Mouse (Mus musculus) bone marrow macrophage, adult 2 months (primary cell): Measurements from ENCODE around the gene Rnf38. TPM values are rescaled to one million over a fixed set of nuclear protein-coding genes. Genes with fewer than 3 reads are reported as not detected.

Experiments
- H3K27ac ChIP-seq: 2 replicates; pipeline ENCODE4 v1.5.1; 2012; ENCODE audit warnings: low read depth, low read length; ENCODE audit not compliant: insufficient read depth
- H3K4me1 ChIP-seq: 2 replicates; pipeline ENCODE4 v1.6.1; 2012; ENCODE audit warnings: low read length; ENCODE audit not compliant: control insufficient read depth, insufficient read depth
- H3K4me3 ChIP-seq: 2 replicates; pipeline ENCODE4 v1.5.1; 2012; ENCODE audit warnings: mild to moderate bottlenecking, low read length, moderate library complexity; ENCODE audit not compliant: insufficient read depth
- CTCF ChIP-seq: IDR thresholded peaks from 2 replicates; pipeline ENCODE4 v1.5.1; 2012; ENCODE audit warnings: low read depth, mild to moderate bottlenecking, low read length, moderate library complexity
- POLR2A ChIP-seq: IDR thresholded peaks from 2 replicates; pipeline ENCODE4 v1.6.1; 2012; ENCODE audit warnings: mild to moderate bottlenecking, low read depth, low read length, borderline replicate concordance
- polyA plus RNA-seq: library from polyadenylated mRNA; stranded (reverse); fragments of >200 nt; gene quantifications from 2 replicates; pipeline ENCODE4 v1.2.4, GENCODE M21; 2012; ENCODE audit not compliant: missing spikeins, insufficient read depth, insufficient read length

The Rnf38 gene
- 65.0 and 80.7 TPM in 2 replicates for polyA plus RNA-seq

DNA sequence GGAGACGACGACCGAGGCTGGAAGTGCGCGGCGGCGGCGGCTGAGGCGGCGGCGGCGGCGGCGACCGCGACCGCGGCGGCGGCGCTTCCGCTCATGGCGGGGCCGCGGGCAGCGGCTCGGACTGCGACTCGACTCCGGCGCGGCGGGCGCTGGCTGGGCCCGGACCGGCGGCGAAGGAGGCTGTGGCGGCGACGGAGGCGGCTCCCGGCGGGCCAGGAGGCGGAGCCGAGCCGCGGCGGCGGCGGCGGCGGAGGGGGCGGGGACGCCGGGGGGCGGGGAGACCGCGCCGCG lies at the start of gene Rnf38:
Gene Rnf38, minus strand, starts transcription at position 77 of the 291 bp plus-strand sequence.
- TF ChIP-seq POLR2A (no peak), CTCF (no peak)
- peak within 1 kb of the TSS; percentile 93 for H3K27ac ChIP-seq
- H3K4me3 ChIP-seq, result peak within 1 kb of the TSS; percentile 78
- peaks cover 23% of the 10 kb centered on the region for H3K4me1 ChIP-seq

DNA sequence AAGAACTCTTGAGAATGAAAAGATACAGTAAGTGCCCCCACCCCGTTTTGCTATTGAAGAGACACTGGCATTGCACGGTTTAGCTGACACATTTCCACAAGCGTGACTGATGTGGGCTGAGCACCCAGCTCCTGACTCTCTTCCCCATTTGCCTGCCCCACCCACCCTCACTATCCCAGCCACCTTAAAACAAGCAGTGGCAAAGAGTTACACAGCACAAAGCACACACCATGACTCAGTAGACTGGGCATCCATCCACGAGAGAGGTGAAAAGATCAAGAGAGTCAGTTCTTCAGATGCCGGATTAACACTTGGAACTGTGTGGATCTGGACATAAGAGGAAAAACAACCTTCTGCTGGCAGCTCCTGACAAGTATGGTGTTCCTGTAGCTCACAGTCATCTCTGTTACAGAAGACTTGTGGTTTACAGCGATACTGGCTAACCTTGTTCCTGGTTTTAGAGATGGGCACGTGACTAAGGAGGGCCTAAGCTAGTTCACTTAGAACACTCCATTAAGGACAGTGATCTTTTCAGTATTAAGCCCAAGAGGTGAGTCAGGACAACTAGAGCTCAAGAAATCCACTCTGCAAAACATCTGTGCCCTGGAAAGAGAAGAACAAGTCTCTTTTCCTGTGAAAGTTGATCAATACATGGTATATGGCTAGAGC lies 48.1 kb upstream of the Rnf38 start:
- Histone ChIP-seq H3K4me3 (no peak overlapping the region), H3K4me1 (peaks cover 17% of the 10 kb centered on the region), H3K27ac (peak overlapping the region; percentile 63)
- no peak for TF ChIP-seq POLR2A
- TF ChIP-seq CTCF, result no peak

DNA sequence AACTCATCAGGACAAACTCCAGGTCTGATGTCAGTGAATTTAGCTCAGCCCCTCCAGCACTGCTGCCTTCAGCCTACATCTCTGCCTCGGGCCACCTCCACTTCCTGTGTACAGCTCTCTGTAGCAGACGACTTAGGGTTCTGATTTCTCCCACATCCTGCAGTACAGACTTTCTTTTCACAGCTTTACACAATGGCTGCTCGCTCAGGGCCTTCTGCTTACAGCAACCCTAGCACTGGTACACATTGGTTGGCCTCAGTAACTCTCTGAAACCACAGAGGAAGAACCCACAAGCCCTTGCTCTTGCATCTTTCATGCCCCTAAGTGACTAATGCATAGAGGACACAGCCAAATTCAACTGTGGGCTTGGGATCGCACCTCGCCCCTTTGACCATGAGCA lies 37.5 kb upstream of the Rnf38 start:
- TF ChIP-seq CTCF (no peak), POLR2A (no peak)
- H3K27ac ChIP-seq, result no peak overlapping the region
- H3K4me1 ChIP-seq, result no peaks in the 10 kb centered on the region
- no peak overlapping the region for H3K4me3 ChIP-seq

DNA sequence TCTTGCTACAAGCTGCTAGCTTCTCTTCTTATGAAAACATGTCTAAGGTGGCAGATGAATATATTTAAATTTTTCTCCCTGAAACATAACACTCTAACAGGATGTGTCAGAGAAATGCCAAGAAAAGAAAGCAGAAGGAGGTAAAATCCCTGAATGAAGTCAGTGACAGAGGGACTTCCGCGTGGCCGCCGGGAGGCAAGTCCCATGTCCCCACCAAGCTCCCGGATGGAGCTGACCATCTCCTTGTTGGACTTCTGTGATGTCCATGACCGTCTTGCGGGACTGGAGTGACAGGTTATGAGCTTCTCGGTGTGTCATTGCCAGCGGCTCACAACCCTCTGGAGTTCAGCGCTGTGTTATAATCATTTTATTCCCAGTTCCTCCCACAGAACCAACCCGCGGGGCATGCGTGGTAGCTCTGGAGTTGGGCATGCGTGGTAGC lies 35.8 kb upstream of the Rnf38 start:
- H3K27ac ChIP-seq, result no peak overlapping the region
- TF ChIP-seq POLR2A, result no peak
- no peak for TF ChIP-seq CTCF
- no peaks in the 10 kb centered on the region for H3K4me1 ChIP-seq
- H3K4me3 ChIP-seq, result no peak overlapping the region

DNA sequence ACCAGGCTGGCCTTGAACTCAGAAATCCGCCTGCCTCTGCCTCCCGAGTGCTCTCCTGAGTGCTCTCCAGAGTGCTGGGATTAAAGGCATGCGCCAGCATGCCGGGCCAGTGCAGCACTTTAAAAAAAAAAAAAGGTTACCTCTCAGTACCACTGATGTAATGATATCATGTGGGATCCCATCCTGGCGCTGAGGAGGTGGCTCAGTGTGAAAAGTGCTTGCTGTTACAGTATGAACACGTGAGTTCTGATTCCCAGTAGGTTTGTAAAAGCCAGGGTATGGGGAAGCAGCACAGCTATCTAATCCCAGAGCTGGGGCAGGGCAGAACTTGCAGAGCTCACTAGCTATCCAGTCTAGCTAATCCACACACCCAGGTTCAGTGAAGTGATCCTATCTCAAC lies 33.8 kb upstream of the Rnf38 start:
- H3K27ac ChIP-seq, result no peak overlapping the region
- no peaks in the 10 kb centered on the region for H3K4me1 ChIP-seq
- no peak overlapping the region for H3K4me3 ChIP-seq
- no peak for TF ChIP-seq CTCF
- TF ChIP-seq POLR2A, result no peak

DNA sequence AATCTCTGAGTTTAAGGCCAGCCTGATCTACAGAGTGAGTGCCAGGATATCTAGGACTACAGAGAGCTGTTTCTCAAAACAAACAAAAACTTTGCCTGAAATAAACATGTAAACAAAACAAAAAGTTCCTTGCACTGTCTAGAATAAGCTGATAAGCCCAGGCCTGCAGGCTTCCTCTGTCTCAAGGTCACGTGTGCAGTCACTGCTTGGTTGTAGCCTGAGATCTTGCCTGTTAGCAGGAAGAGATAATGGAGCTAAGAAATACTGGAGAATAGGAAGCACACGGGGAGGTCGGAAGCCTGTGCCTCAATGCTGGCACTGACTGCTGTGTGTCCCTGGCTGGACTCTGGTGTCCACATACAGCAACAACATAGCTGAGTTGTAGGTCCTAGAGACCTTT lies 31.9 kb upstream of the Rnf38 start:
- Histone ChIP-seq H3K27ac (no peak overlapping the region), H3K4me3 (no peak overlapping the region), H3K4me1 (no peaks in the 10 kb centered on the region)
- no peak for TF ChIP-seq CTCF
- no peak for TF ChIP-seq POLR2A

DNA sequence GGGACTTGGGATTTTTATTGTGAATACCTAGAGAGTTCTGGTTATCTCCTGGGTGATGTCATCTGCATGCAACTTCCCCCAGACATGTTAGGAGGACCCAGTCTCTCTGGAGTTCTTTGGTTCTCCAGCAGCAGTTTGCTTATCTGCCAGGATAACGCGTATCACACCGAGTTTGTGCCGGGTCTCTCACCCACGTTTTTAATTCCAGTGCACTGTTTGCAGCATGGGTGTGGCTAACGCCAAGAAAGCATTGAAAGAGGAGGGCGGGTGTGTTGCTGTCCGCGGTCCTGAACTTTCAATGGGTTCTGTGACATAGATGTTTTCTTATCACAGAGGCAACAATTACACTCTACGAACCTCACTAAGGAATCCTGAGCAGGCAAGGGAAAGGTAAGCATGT lies 26.7 kb upstream of the Rnf38 start:
- TF ChIP-seq CTCF (no peak), POLR2A (no peak)
- no peak overlapping the region for H3K27ac ChIP-seq
- no peak overlapping the region for H3K4me3 ChIP-seq
- H3K4me1 ChIP-seq, result no peaks in the 10 kb centered on the region

DNA sequence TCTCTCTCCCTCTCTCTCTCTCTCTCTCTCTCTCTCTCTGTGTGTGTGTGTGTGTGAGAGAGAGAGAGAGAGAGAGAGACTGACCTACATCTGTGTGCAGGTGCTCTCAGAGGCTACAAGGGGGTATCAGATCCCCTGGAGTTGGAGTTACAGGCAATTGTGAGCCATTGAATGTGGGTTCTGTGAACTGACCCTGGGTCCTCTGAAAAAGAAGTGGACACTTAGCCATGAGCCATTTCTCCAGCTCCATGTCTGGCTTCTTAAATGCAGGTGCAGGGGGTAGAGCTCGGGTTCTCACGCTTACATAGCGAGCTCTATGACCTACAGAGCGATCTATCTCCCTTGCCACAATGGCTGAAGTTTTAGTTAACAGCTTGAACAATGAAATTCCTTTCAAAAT lies 25.5 kb upstream of the Rnf38 start:
- Histone ChIP-seq H3K27ac (no peak overlapping the region), H3K4me1 (no peaks in the 10 kb centered on the region), H3K4me3 (no peak overlapping the region)
- no peak for TF ChIP-seq CTCF

DNA sequence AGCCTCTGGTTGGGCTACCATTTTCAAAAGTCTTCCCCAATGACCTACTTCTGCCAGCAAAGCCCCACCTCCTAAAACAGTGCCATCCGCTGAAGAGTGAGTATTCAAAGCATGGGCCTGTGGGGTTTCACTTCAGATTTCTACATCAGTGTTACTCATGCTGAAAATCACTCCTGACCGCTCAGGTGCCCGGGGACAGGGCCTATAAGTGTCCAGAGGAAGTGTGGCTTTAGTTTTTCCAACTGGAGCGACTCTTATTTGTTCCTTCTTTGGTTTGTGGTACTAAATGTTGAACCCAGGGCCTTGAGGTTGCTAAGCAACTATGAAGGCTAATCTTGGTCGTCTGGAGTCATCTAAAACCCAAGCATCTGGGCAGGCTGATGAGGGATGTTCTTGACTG lies 21.0 kb upstream of the Rnf38 start:
- peaks cover 11% of the 10 kb centered on the region for H3K4me1 ChIP-seq
- TF ChIP-seq CTCF, result no peak
- TF ChIP-seq POLR2A, result no peak
- H3K27ac ChIP-seq, result no peak overlapping the region
- no peak overlapping the region for H3K4me3 ChIP-seq

DNA sequence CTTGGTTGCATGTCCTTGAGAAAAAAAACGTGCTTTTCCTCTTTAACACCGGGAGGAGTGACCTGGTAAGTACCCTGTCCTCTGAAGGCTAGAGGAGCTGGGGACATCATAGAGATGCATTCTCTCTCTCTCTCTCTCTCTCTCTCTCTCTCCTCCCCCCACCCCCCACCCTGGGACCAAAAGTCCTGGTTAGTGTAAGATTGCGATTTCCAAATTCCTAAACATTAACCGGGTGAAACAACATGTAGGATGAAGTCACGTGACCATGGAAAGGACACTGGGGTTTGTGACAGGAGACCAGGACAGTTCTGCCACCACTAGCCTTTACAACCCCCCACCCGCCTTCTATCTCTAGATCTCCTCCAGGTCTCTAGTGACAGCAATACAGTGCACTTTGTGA lies 19.6 kb upstream of the Rnf38 start:
- H3K27ac ChIP-seq, result no peak overlapping the region
- no peak overlapping the region for H3K4me3 ChIP-seq
- TF ChIP-seq CTCF (no peak), POLR2A (no peak)
- peaks cover 11% of the 10 kb centered on the region for H3K4me1 ChIP-seq
